Mouse (Mus musculus): Measurements from ENCODE around the gene Cand1. TPM values are rescaled to one million over a fixed set of nuclear protein-coding genes. Genes with fewer than 3 reads are reported as not detected.

Gene Cand1
- polyA plus RNA-seq (2014; fragmentation: Illumina TruSeq; extraction: RNeasy Lipid Tissue Mini Kit (QIAGEN cat#74804); ENCODE audit: low read depth, low replicate concordance): 45.4 TPM

DNA sequence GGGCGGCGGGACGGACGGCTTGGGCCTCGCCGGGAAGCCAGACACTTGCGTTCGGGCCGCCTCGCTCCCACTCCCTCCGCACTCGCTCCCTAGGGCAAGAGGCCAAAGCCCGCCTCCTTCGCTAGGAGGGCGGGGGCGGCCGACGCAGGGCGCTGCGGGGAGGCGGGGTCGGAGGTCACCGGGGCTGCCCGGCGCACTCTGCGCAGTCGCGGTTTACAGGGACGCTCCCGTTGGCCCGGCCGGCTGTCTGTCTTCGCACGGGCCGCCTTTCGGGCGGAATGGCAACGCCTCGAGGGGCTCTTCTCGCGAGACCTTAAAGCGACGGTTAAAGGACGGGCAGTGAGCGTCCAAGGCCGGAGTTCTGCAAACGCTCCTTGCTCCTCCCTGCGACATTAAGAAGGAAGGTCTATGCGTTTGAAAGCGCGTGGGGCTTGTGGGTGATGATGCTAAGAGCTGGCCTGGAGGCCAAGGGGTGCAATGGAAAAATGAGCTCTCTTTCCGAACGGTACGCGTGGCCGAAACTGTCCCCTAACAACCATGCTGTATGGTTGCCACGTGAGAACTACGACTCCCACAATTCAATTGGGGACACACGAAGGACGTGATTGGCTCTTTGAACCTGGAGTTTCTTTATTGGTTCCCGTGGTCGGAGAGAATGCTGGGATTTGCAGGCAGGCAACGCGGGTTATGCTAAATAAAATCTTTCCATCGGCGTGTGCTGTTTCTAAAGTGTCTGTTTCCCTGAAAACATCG lies at the start of gene Cand1:
TSS of gene Cand1 (minus strand) at position 87 of the 753 bp plus-strand sequence.

Other genes starting within 250 kb of the Cand1 start
- gene Grip1, start 213.8 kb upstream of the Cand1 start, polyA plus RNA-seq (2014; fragmentation: Illumina TruSeq; extraction: RNeasy Lipid Tissue Mini Kit (QIAGEN cat#74804); ENCODE audit: low read depth, low replicate concordance): 0.73 TPM